25 mouse cellular contexts compared by ENCODE assay signal in the genomic region with DNA sequence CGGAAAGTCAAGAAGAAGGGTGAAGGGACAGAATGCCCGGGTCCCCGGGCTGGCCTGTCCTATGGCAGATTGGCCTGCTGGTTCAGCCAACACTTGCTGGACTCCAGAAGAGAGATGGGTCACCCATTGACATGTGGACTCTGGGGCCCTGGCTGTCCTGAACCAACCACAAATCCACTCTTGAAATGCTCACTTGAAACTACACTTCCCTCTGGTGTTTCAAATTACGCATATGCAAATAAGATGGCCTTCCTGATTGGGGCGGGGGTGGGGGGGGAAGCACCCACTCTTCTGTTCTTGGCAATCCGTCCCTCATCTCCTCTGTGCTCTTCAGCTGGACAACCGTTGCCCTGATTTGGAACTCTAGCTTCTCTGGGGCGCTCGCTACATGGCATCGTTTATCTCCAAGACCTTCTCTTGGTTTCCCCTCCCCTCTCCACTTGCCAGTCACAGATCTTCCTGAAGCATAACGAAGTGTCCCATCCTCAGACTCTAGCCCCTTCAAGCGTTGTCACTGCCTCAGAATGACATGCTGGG. TPM values are rescaled to one million over a fixed set of nuclear protein-coding genes. Genes with fewer than 3 reads are reported as not detected.
"Had no signal": no experiment of that assay in that cellular context is flagged by ENCODE, and none has a peak within 500 bp of the region (broad histone marks: within the 10 kb centered on the region; RNA-seq: fewer than 3 reads in every experiment).

No protein-coding gene starts in this region.

- H3K27ac ChIP-seq: lung, embryonic 15.5 days; macrophage; midbrain, embryonic 13.5 days; midbrain, embryonic 15.5 days; neural tube, embryonic 12.5 days had no signal

- DNase-seq: liver, postnatal 0 days; lung, adult 2 months; lung, postnatal 14 days; lung, postnatal 36 days; right cerebral cortex, postnatal 14 days; thymus, adult 18-20 months; thymus, postnatal 14 days; thymus, postnatal 36 days had no signal

- H3K4me3 ChIP-seq: lung, embryonic 15.5 days; megakaryocyte, embryonic 14.5 days; midbrain, embryonic 13.5 days; midbrain, embryonic 15.5 days; neural tube, embryonic 12.5 days had no signal

RNA-seq across cellular contexts. Expression of gene Gm43738, which starts 16.2 kb away (rescaled TPM):
- total RNA-seq: megakaryocyte progenitor cell, adult 5-6 weeks; midbrain, postnatal 0 days; monocyte, adult 5-6 weeks; neutrophil, adult 5-6 weeks had no signal
- polyA plus RNA-seq: liver, postnatal 0 days; lung, adult 2 months; lung, postnatal 0 days; macrophage; midbrain, embryonic 11.5 days; midbrain, embryonic 13.5 days; midbrain, embryonic 15.5 days; midbrain, postnatal 0 days; neural tube, embryonic 12.5 days; neural tube, embryonic 14.5 days; spleen, adult 2 months; stomach, embryonic 14.5 days; stomach, embryonic 16.5 days; thymus, postnatal 0 days had no signal

RNA-seq across cellular contexts. Expression of gene Pklr, which starts 51.2 kb away (rescaled TPM):
- total RNA-seq: midbrain, postnatal 0 days; monocyte, adult 5-6 weeks; neutrophil, adult 5-6 weeks had no signal
- polyA plus RNA-seq: macrophage; midbrain, embryonic 13.5 days; thymus, postnatal 0 days had no signal
